Mouse (Mus musculus) intestine, embryonic 16.5 days (tissue): ENCODE measurements around the gene Fam160a2. TPM values are rescaled to one million over a fixed set of nuclear protein-coding genes. Genes with fewer than 3 reads are reported as not detected.

Experiments
- ATAC-seq: fragments of 200-750 bp; cut with Nextera tagmentation; 2 replicates; pipeline ENCODE4 v1.8.0; 2017; ENCODE audit warnings: moderate TSS enrichment, moderate library complexity
- H3K27ac ChIP-seq: fragments of 300-500 bp; sonication (generic); 2 replicates; pipeline ENCODE4 v1.5.1; 2014; ENCODE audit warnings: mild to moderate bottlenecking, low read length
- H3K27me3 ChIP-seq: fragments of 300-500 bp; sonication (generic); replicated peaks from 2 replicates; pipeline ENCODE4 v1.6.1; 2014; ENCODE audit warnings: low read length, control low read depth, mixed read lengths; ENCODE audit not compliant: control insufficient read depth, insufficient read depth
- H3K36me3 ChIP-seq: fragments of 300-500 bp; sonication (generic); 2 replicates; pipeline ENCODE4 v1.6.1; 2014; ENCODE audit warnings: low read length, control low read depth; ENCODE audit not compliant: control insufficient read depth, insufficient read depth
- H3K4me1 ChIP-seq: fragments of 300-500 bp; sonication (generic); 2 replicates; pipeline ENCODE4 v1.6.1; 2014; ENCODE audit warnings: low read length, control low read depth, mixed read lengths; ENCODE audit not compliant: control insufficient read depth, insufficient read depth
- H3K4me2 ChIP-seq: fragments of 300-500 bp; sonication (generic); 2 replicates; pipeline ENCODE4 v1.6.1; 2014; ENCODE audit warnings: low read depth, low read length, control low read depth
- H3K4me3 ChIP-seq: fragments of 300-500 bp; sonication (generic); 2 replicates; pipeline ENCODE4 v1.5.1; 2014; ENCODE audit warnings: mild to moderate bottlenecking, low read length
- H3K9ac ChIP-seq: fragments of 300-500 bp; sonication (generic); 2 replicates; pipeline ENCODE4 v1.6.1; 2014; ENCODE audit warnings: low read depth, low read length
- H3K9me3 ChIP-seq: fragments of 300-500 bp; sonication (generic); 2 replicates; pipeline ENCODE4 v1.6.1; 2016; ENCODE audit warnings: low read length, control low read depth; ENCODE audit not compliant: control insufficient read depth
- WGBS: fragments of 180-500 bp; shearing (Covaris S2); extraction: QIAGEN DNeasy Blood & Tissue Kit; methylation state at CpG from one replicate; pipeline ENCODE4 v1.1.7; 2014; 5-methylcytosine and 5-hydroxymethylcytosine counted together
- polyA plus RNA-seq: library from polyadenylated mRNA; unstranded; fragments of >200 nt; fragmentation: Nextera tagmentation; extraction: Ambion mirVana; gene quantifications from 2 replicates; pipeline ENCODE4 v1.2.1, GENCODE M21; 2015

Fam160a2 gene
- polyA plus RNA-seq, 1 experiment from 2014 or later: 44.2 TPM

GRCm38 (mm10) chr7:105325302-105325701 is 74.6 kb downstream of the Fam160a2 start:
- H3K27ac ChIP-seq: no peak overlapping the region
- no peak overlapping the region for H3K9ac ChIP-seq
- 73% methylated on average over 2 of the region's 2 CpGs for WGBS
- H3K4me2 ChIP-seq: no peak overlapping the region
- H3K4me1 ChIP-seq: no peaks in the 10 kb centered on the region
- H3K9me3 ChIP-seq: no peaks in the 10 kb centered on the region
- ATAC-seq: no peak
- no peak overlapping the region for H3K4me3 ChIP-seq
- H3K27me3 ChIP-seq: no peaks in the 10 kb centered on the region
- H3K36me3 ChIP-seq: no peaks in the 10 kb centered on the region

Other genes starting within 250 kb of the Fam160a2 start
- not detected in 2 replicates for gene Olfr684, start 236.4 kb downstream of the Fam160a2 start, polyA plus RNA-seq
- gene Olfr685, start 214.0 kb downstream of the Fam160a2 start, polyA plus RNA-seq: not detected in 2 replicates
- gene Olfr686, start 192.6 kb downstream of the Fam160a2 start, polyA plus RNA-seq: not detected in 2 replicates
- gene Olfr688, start 112.0 kb downstream of the Fam160a2 start, polyA plus RNA-seq: not detected in 2 replicates
- not detected in 2 replicates for gene Olfr689, start 88.9 kb downstream of the Fam160a2 start, polyA plus RNA-seq
- not detected in 2 replicates for gene Olfr690, start 66.0 kb downstream of the Fam160a2 start, polyA plus RNA-seq
- not detected in 2 replicates for gene Olfr691, start 57.8 kb downstream of the Fam160a2 start, polyA plus RNA-seq
- gene Olfr692, start 31.8 kb downstream of the Fam160a2 start, polyA plus RNA-seq: not detected in 2 replicates
- gene Gm5901, start 25.0 kb downstream of the Fam160a2 start, polyA plus RNA-seq: not detected in 2 replicates
- gene Cnga4, start 4.5 kb upstream of the Fam160a2 start, polyA plus RNA-seq: 0.06 TPM in 1 of 2 replicates, not detected in the other
- 0.10 and 0.13 TPM in 2 replicates for gene Cckbr, start 25.7 kb upstream of the Fam160a2 start, polyA plus RNA-seq
- gene Cavin3, start 82.2 kb upstream of the Fam160a2 start, polyA plus RNA-seq: 80.5 and 86.6 TPM in 2 replicates
- 32.8 and 33.0 TPM in 2 replicates for gene Smpd1, start 154.3 kb upstream of the Fam160a2 start, polyA plus RNA-seq
- gene Apbb1, start 181.6 kb upstream of the Fam160a2 start, polyA plus RNA-seq: 29.2 and 35.2 TPM in 2 replicates
- 3.0 and 7.5 TPM in 2 replicates for gene Hpx, start 200.1 kb upstream of the Fam160a2 start, polyA plus RNA-seq
- 18.0 and 19.1 TPM in 2 replicates for gene Trim3, start 233.5 kb upstream of the Fam160a2 start, polyA plus RNA-seq
- 188 and 200 TPM in 2 replicates for gene Timm10b, start 240.0 kb upstream of the Fam160a2 start, polyA plus RNA-seq
- 69.9 and 74.7 TPM in 2 replicates for gene Arfip2, start 240.4 kb upstream of the Fam160a2 start, polyA plus RNA-seq
- 27.7 and 34.6 TPM in 2 replicates for gene Gm45799, start 240.5 kb upstream of the Fam160a2 start, polyA plus RNA-seq